Mouse (Mus musculus) spleen, adult 2 months (tissue): ENCODE results near the gene 1700015F17Rik.

Source experiments
- CTCF ChIP-seq: fragments of 200-500 bp; IDR thresholded peaks from 2 replicates; pipeline ENCODE4 v1.5.1; 2011; ENCODE audit warnings: mild to moderate bottlenecking, inconsistent platforms; ENCODE audit not compliant: insufficient read depth, insufficient read length, insufficient replicate concordance; ENCODE audit errors: extremely low read depth
- POLR2A ChIP-seq: fragments of 200-500 bp; IDR thresholded peaks from 2 replicates; pipeline ENCODE4 v1.6.1; 2011; ENCODE audit warnings: low read depth, low read length, inconsistent platforms

- TF ChIP-seq CTCF (no peak), POLR2A (no peak)
Measured at GRCm38 (mm10) chr5:5476133-5476532, 2.8 kb downstream of the 1700015F17Rik start.
